Mouse (Mus musculus): ENCODE measurements around the gene Clpx. TPM values are rescaled to one million over a fixed set of nuclear protein-coding genes. Genes with fewer than 3 reads are reported as not detected.

Clpx gene
- polyA plus RNA-seq, 1 experiment from 2014 or later, result 44.3 TPM

GRCm38 (mm10) chr9:65356971-65357370, 62.9 kb downstream of the Clpx start:
- H3K27me3 ChIP-seq, result no peaks in the 10 kb centered on the region
- no peak overlapping the region for H3K9ac ChIP-seq (replicated peaks)
- H3K36me3 ChIP-seq, result peaks cover 75% of the 10 kb centered on the region
- no peak overlapping the region for H3K27ac ChIP-seq (replicated peaks)
- no peak overlapping the region for H3K4me2 ChIP-seq (replicated peaks)
- H3K4me3 ChIP-seq, result no peak overlapping the region
- no peaks in the 10 kb centered on the region for H3K4me1 ChIP-seq
- 93% methylated on average over 2 of the region's 2 CpGs for WGBS
- ATAC-seq (ENCODE audit: low FRiP score, low read depth), result no peak
- H3K9me3 ChIP-seq, result no peaks in the 10 kb centered on the region

- H3K4me2 ChIP-seq (replicated peaks), result no peak overlapping the region
- no peak overlapping the region for H3K9ac ChIP-seq (replicated peaks)
- no peak for ATAC-seq (ENCODE audit: low FRiP score, low read depth)
- H3K4me3 ChIP-seq, result no peak overlapping the region
- H3K4me1 ChIP-seq, result no peaks in the 10 kb centered on the region
- H3K9me3 ChIP-seq, result no peaks in the 10 kb centered on the region
- H3K27me3 ChIP-seq, result no peaks in the 10 kb centered on the region
- no peak overlapping the region for H3K27ac ChIP-seq (replicated peaks)
- H3K36me3 ChIP-seq, result peaks cover 75% of the 10 kb centered on the region
- 95% methylated on average over 1 of the region's 1 CpGs for WGBS
Measured at GRCm38 (mm10) chr9:65358956-65359480, 65.0 kb downstream of the Clpx start.

- peaks cover 58% of the 10 kb centered on the region for H3K36me3 ChIP-seq
- ATAC-seq (ENCODE audit: low FRiP score, low read depth), result no peak
- no peaks in the 10 kb centered on the region for H3K4me1 ChIP-seq
- no peak within 1 kb of the TSS for H3K4me2 ChIP-seq (replicated peaks)
- 86% methylated on average over 16 of the region's 16 CpGs for WGBS
- no peak within 1 kb of the TSS for H3K4me3 ChIP-seq
- H3K9me3 ChIP-seq, result no peaks in the 10 kb centered on the region
- no peak within 1 kb of the TSS for H3K9ac ChIP-seq (replicated peaks)
- H3K27me3 ChIP-seq, result no peaks in the 10 kb centered on the region
- no peak within 1 kb of the TSS for H3K27ac ChIP-seq (replicated peaks)
Measured at GRCm38 (mm10) chr9:65360641-65361448, 66.8 kb downstream of the Clpx start, which contains the start of gene Ubap1l. Ubap1l (plus strand) TSS chr9:65361041.

- ATAC-seq (ENCODE audit: low FRiP score, low read depth), result no peak
- no peak overlapping the region for H3K4me2 ChIP-seq (replicated peaks)
- WGBS, result 82% methylated on average over 9 of the region's 9 CpGs
- H3K9ac ChIP-seq (replicated peaks), result no peak overlapping the region
- H3K9me3 ChIP-seq, result no peaks in the 10 kb centered on the region
- peaks cover 30% of the 10 kb centered on the region for H3K36me3 ChIP-seq
- no peak overlapping the region for H3K4me3 ChIP-seq
- H3K27ac ChIP-seq (replicated peaks), result no peak overlapping the region
- H3K27me3 ChIP-seq, result no peaks in the 10 kb centered on the region
- H3K4me1 ChIP-seq, result peaks cover 4% of the 10 kb centered on the region; the same call in 1 of the 2 replicates
Measured at GRCm38 (mm10) chr9:65363684-65364083, 69.6 kb downstream of the Clpx start.

- no peaks in the 10 kb centered on the region for H3K9me3 ChIP-seq
- H3K36me3 ChIP-seq, result peaks cover 17% of the 10 kb centered on the region
- no peak overlapping the region for H3K27ac ChIP-seq (replicated peaks)
- no peak for ATAC-seq (ENCODE audit: low FRiP score, low read depth)
- no peaks in the 10 kb centered on the region for H3K27me3 ChIP-seq
- H3K4me2 ChIP-seq (replicated peaks), result no peak overlapping the region
- 93% methylated on average over 7 of the region's 7 CpGs for WGBS
- no peak overlapping the region for H3K9ac ChIP-seq (replicated peaks)
- H3K4me1 ChIP-seq, result peaks cover 4% of the 10 kb centered on the region; the same call in 1 of the 2 replicates
- no peak overlapping the region for H3K4me3 ChIP-seq
Measured at GRCm38 (mm10) chr9:65365721-65366120, 71.7 kb downstream of the Clpx start.

GRCm38 (mm10) chr9:65371756-65372155, 77.7 kb downstream of the Clpx start:
- Histone ChIP-seq H3K4me3 (no peak overlapping the region), H3K27me3 (no peaks in the 10 kb centered on the region), H3K4me2 (replicated peaks) (no peak overlapping the region), H3K36me3 (peaks cover 12% of the 10 kb centered on the region), H3K4me1 (peaks cover 4% of the 10 kb centered on the region; the same call in 1 of the 2 replicates), H3K9ac (replicated peaks) (no peak overlapping the region), H3K27ac (replicated peaks) (no peak overlapping the region), H3K9me3 (no peaks in the 10 kb centered on the region)
- WGBS, result 79% methylated on average over 24 of the region's 24 CpGs
- no peak for ATAC-seq (ENCODE audit: low FRiP score, low read depth)

GRCm38 (mm10) chr9:65372449-65372848, 78.4 kb downstream of the Clpx start:
- no peaks in the 10 kb centered on the region for H3K27me3 ChIP-seq
- no peak overlapping the region for H3K4me2 ChIP-seq (replicated peaks)
- no peak overlapping the region for H3K9ac ChIP-seq (replicated peaks)
- WGBS, result 79% methylated on average over 4 of the region's 4 CpGs
- H3K4me1 ChIP-seq, result no peaks in the 10 kb centered on the region
- H3K9me3 ChIP-seq, result no peaks in the 10 kb centered on the region
- H3K27ac ChIP-seq (replicated peaks), result no peak overlapping the region
- H3K4me3 ChIP-seq, result no peak overlapping the region
- peaks cover 13% of the 10 kb centered on the region for H3K36me3 ChIP-seq
- ATAC-seq (ENCODE audit: low FRiP score, low read depth), result no peak

GRCm38 (mm10) chr9:65374468-65375162, 80.6 kb downstream of the Clpx start:
- Histone ChIP-seq H3K9ac (replicated peaks) (no peak overlapping the region), H3K4me1 (no peaks in the 10 kb centered on the region), H3K27me3 (no peaks in the 10 kb centered on the region), H3K4me3 (no peak overlapping the region), H3K27ac (replicated peaks) (no peak overlapping the region), H3K4me2 (replicated peaks) (no peak overlapping the region), H3K9me3 (no peaks in the 10 kb centered on the region), H3K36me3 (peaks cover 9% of the 10 kb centered on the region; the same call in 1 of the 2 replicates)
- 85% methylated on average over 5 of the region's 5 CpGs for WGBS
- ATAC-seq (ENCODE audit: low FRiP score, low read depth), result no peak

GRCm38 (mm10) chr9:65375163-65375934, 81.3 kb downstream of the Clpx start:
- H3K4me3 ChIP-seq, result no peak overlapping the region
- no peak for ATAC-seq (ENCODE audit: low FRiP score, low read depth)
- no peaks in the 10 kb centered on the region for H3K27me3 ChIP-seq
- H3K4me2 ChIP-seq (replicated peaks), result no peak overlapping the region
- 89% methylated on average over 9 of the region's 9 CpGs for WGBS
- no peak overlapping the region for H3K27ac ChIP-seq (replicated peaks)
- no peak overlapping the region for H3K9ac ChIP-seq (replicated peaks)
- H3K36me3 ChIP-seq, result peaks cover 9% of the 10 kb centered on the region; the same call in 1 of the 2 replicates
- H3K9me3 ChIP-seq, result no peaks in the 10 kb centered on the region
- H3K4me1 ChIP-seq, result no peaks in the 10 kb centered on the region

Measured in midbrain, embryonic 12.5 days (tissue).